Mouse (Mus musculus) E14TG2a.4 (cell line): ENCODE measurements around the gene Anxa11.

Experiments
- CTCF ChIP-seq: conservative IDR thresholded peaks from 2 replicates; pipeline ENCODE4 v1.5.1; 2014; ENCODE audit warnings: low read length
- NANOG ChIP-seq: IDR thresholded peaks from 2 replicates; pipeline ENCODE4 v1.6.1; 2014; ENCODE audit warnings: borderline replicate concordance, low read length, mixed read lengths
- POU5F1 ChIP-seq: IDR thresholded peaks from 2 replicates; pipeline ENCODE4 v1.6.1; 2014; ENCODE audit warnings: low read length, borderline replicate concordance

- no peak for TF ChIP-seq CTCF
- TF ChIP-seq NANOG, result no peak
- TF ChIP-seq POU5F1, result no peak
Observed at GRCm38 (mm10) chr14:25824995-25825394, 17.0 kb upstream of the Anxa11 start.
